Mouse (Mus musculus): ENCODE measurements around the gene Trmt10c. TPM values are rescaled to one million over a fixed set of nuclear protein-coding genes. Genes with fewer than 3 reads are reported as not detected.

The Trmt10c gene
- 7.1 and 8.5 TPM in 2 replicates for polyA plus RNA-seq (2011; ENCODE audit: insufficient read depth, insufficient read length, low replicate concordance, missing spikeins)

DNA sequence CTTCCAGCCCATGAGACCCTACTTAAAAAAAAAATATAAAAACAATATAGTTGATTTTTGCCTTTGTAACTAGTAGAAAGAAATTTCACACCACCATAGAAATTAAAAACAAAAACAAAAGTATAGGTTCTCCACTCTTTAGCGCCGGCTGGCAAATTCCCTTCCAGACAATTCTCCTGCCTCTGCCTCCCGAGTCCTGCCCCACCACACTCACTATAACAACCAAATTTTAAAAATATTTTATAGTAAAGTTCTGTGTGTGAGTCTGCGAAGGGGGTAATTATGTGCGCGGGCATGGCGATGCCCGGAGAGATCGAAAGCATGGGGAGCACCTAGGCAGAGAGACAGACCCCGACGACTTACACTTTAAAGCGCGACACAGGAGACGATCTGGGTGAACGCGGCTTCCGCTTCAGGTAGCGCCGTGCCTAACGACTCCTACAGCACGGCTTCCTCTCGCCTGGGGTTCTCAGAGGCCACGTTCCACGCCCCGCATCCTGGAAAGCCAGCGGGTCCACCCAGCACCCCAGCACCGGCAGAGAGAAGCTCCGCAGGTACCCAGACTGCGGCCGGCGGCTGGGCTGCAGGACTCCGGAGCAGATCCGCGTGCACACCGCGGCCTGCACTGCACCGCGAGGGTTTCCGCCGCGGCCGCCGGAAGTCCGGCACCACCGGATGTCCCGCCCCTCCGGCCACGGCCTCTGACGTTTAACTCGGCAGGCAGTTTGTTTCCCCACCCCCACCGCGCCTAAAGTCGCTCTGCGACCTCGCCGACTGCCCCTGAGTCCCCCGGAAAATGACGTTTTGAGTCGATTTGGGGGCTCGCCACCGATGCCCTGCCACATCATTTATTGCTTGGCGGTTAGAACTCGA lies at the start of gene Trmt10c:
Gene Trmt10c, minus strand, starts transcription at position 682 of the 873 bp plus-strand sequence.
- Histone ChIP-seq H3K4me1 (ENCODE audit: control insufficient read depth, insufficient read depth, low read length) (peaks cover 1% of the 10 kb centered on the region; the same call in 1 of the 2 replicates), H3K4me3 (replicated peaks; ENCODE audit: control insufficient read depth, low read depth, low read length) (peak within 1 kb of the TSS; percentile 90), H3K27ac (ENCODE audit: control insufficient read depth, insufficient read depth, low read depth, low read length, poor library complexity) (peak within 1 kb of the TSS; percentile 84)
- WGBS = under 1% methylated on average over 63 of the region's 63 CpGs
- peak; percentile 54; the same call in 1 of the 2 replicates for TF ChIP-seq POLR2A (IDR thresholded peaks at IDR 0.05; ENCODE audit: borderline replicate concordance, control insufficient read depth, low read depth, low read length)
- TF ChIP-seq CTCF (IDR thresholded peaks at IDR 0.05; ENCODE audit: control insufficient read depth, insufficient read depth, low read length) = no peak

DNA sequence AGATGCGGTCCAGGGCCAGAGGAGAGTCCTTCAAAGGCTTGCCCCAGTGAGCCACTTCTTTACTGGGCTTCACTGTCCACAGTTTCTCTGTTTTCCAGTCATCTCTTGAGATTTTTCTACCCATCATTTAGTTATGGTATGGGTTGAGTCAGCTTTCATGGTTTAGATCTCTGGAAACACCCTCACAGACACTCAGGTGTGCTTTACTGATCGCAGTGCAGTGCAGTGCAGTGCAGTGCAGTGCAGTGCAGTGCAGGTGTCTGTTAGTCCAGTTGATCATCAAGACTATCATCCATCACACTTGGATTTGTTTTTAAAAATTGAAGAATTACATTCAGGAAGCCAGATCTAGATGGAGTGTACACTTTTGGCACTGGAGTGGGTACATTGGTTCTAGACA lies 48.7 kb upstream of the Trmt10c start:
- no peak overlapping the region for H3K27ac ChIP-seq (ENCODE audit: control insufficient read depth, insufficient read depth, low read depth, low read length, poor library complexity)

DNA sequence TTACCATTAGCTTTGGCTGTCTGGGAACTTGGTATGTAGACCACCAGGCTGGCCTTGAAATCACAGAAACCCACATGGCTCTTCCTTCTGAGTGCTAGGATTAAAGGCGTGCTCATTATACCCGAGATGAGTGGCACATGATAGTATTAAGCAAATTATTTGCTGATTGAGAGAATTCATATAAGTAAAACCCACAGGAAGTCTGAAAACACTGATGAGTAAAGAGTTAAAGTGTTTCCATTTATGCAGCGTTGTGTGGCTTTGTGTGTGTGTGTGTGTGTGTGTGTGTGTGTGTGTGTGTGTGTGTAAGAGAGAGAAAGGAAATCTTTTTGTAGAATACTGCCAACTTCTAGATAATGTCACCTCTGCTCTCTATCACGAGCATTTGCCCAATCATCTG lies 44.1 kb upstream of the Trmt10c start:
- 63% methylated on average over 4 of the region's 4 CpGs for WGBS
- no peak overlapping the region for H3K4me3 ChIP-seq (replicated peaks; ENCODE audit: control insufficient read depth, low read depth, low read length)
- H3K4me1 ChIP-seq (ENCODE audit: control insufficient read depth, insufficient read depth, low read length) = no peaks in the 10 kb centered on the region
- TF ChIP-seq CTCF (IDR thresholded peaks at IDR 0.05; ENCODE audit: control insufficient read depth, insufficient read depth, low read length) = no peak
- TF ChIP-seq POLR2A (IDR thresholded peaks at IDR 0.05; ENCODE audit: borderline replicate concordance, control insufficient read depth, low read depth, low read length) = no peak
- H3K27ac ChIP-seq (ENCODE audit: control insufficient read depth, insufficient read depth, low read depth, low read length, poor library complexity) = no peak overlapping the region

More for the DNA sequence above, 48.7 kb upstream of the Trmt10c start:
- no peak for TF ChIP-seq CTCF (IDR thresholded peaks at IDR 0.05; ENCODE audit: control insufficient read depth, insufficient read depth, low read length)
- no peak for TF ChIP-seq POLR2A (IDR thresholded peaks at IDR 0.05; ENCODE audit: borderline replicate concordance, control insufficient read depth, low read depth, low read length)
- 92% methylated on average over 2 of the region's 2 CpGs for WGBS
- no peak overlapping the region for H3K4me3 ChIP-seq (replicated peaks; ENCODE audit: control insufficient read depth, low read depth, low read length)
- H3K4me1 ChIP-seq (ENCODE audit: control insufficient read depth, insufficient read depth, low read length) = no peaks in the 10 kb centered on the region

DNA sequence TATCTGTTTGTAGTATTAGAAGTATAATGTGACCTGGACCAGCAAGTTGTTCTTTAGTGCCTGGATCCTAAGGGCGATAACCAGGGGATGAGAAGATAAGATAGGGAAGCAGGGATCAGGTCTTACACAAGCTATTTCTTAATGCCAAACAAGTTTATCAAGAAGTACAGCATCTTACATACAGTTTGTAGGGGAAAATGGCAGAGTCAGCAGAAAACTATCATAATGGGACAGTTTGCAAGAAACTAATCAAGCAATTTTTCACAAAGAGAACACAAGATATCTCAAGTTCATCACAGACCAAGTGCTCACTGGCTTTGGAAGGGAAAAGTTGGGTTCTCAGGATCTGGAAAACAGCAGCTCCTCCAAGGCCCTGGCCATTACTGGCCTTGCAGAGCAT lies 41.8 kb upstream of the Trmt10c start:
- no peak overlapping the region for H3K27ac ChIP-seq (ENCODE audit: control insufficient read depth, insufficient read depth, low read depth, low read length, poor library complexity)
- no peaks in the 10 kb centered on the region; the same call in 1 of the 2 replicates for H3K4me1 ChIP-seq (ENCODE audit: control insufficient read depth, insufficient read depth, low read length)
- no peak overlapping the region for H3K4me3 ChIP-seq (replicated peaks; ENCODE audit: control insufficient read depth, low read depth, low read length)
- TF ChIP-seq CTCF (IDR thresholded peaks at IDR 0.05; ENCODE audit: control insufficient read depth, insufficient read depth, low read length) (no peak), POLR2A (IDR thresholded peaks at IDR 0.05; ENCODE audit: borderline replicate concordance, control insufficient read depth, low read depth, low read length) (no peak)
- 82% methylated on average over 1 of the region's 1 CpGs for WGBS

DNA sequence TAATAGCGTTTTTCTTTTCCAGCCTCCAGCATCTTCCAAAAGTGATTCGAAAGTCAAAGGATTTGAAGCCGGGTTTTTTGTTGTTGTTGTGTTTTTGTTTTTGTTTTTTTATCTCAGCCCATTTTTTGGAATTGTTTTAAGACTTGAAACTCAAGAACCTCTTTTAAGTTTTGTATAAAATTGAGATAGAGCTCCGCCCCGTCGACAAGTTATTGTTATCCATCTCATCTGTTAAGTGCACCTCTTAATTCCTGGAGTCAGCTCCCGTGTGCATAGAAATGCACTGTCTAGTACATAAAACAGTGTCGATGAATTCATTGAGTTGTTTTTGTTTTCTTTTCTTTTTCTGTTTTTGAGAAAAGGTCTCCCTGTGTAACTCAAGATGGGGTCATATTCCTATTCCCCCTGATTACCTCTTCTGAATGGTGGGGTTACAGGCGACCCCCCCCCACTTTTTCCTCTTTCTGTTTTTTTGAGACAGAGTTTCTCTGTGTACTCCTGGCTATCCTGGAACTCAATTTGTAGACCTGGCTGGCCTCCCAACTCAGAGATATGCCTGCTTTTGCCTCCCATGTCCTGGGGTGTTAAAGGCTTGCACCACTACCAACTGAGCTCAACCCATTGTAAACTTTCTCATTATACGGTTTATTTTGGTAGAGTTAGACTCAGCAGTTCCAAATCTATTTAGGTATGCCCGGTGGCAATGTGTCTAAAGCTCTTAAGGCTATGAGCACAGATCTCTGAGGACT lies 38.7 kb upstream of the Trmt10c start:
- Histone ChIP-seq H3K4me3 (replicated peaks; ENCODE audit: control insufficient read depth, low read depth, low read length) (peak overlapping the region; percentile 98), H3K27ac (ENCODE audit: control insufficient read depth, insufficient read depth, low read depth, low read length, poor library complexity) (peak overlapping the region; percentile 95), H3K4me1 (ENCODE audit: control insufficient read depth, insufficient read depth, low read length) (peaks cover 2% of the 10 kb centered on the region; the same call in 1 of the 2 replicates)
- whole genome bisulfite sequencing = 9% methylated on average over 11 of the region's 11 CpGs
- TF ChIP-seq POLR2A (IDR thresholded peaks at IDR 0.05; ENCODE audit: borderline replicate concordance, control insufficient read depth, low read depth, low read length) (no peak), CTCF (IDR thresholded peaks at IDR 0.05; ENCODE audit: control insufficient read depth, insufficient read depth, low read length) (no peak)

DNA sequence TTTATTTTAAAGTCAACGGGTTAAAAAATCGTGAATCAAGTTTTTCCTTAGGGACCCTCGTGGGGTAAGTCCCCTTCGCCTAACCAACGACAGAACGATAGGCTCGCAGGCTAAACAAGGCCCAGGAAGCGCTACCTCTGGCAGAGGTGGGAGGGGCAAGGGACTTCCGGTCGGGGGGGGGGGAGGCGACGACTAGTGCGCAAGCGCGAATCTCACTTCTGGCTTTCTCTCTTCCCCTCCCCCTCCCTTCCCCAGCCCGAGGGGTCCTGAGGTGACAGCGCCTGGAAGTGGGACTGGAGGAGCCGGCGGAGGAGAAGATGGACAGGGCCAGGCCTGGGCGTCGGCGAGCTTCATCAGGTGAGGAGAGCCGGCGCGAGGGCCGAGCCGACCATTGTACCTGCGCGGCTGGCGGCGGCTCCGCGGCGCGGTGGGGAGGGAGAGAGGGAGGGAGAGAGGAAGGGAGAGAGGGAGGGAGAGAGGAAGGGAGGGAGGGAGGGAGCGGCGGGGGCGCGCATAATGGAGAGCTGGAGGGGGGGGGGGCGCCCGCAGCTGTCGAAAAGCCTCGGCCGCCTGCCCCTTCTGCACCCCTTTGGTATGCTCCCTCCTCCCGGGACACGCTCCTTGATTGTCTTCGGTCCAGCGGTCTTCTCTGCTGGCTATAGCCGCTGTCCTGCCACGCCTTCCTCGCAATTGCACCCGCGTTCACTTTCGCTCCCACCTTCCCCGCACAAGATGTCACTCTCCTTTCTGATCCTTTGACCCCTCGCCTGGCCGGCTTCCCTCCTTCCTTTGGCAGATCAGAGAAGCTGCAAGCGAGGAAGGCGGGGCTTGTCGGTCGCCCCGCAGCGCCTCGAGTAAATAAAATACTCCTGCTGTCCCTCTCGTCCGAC lies 37.8 kb upstream of the Trmt10c start:
- under 1% methylated on average over 60 of the region's 66 CpGs for WGBS
- Histone ChIP-seq H3K4me1 (ENCODE audit: control insufficient read depth, insufficient read depth, low read length) (peaks cover 2% of the 10 kb centered on the region; the same call in 1 of the 2 replicates), H3K27ac (ENCODE audit: control insufficient read depth, insufficient read depth, low read depth, low read length, poor library complexity) (peak overlapping the region; percentile 95), H3K4me3 (replicated peaks; ENCODE audit: control insufficient read depth, low read depth, low read length) (peak overlapping the region; percentile 98)
- TF ChIP-seq POLR2A (IDR thresholded peaks at IDR 0.05; ENCODE audit: borderline replicate concordance, control insufficient read depth, low read depth, low read length) (peak; percentile 59; the same call in 1 of the 2 replicates), CTCF (IDR thresholded peaks at IDR 0.05; ENCODE audit: control insufficient read depth, insufficient read depth, low read length) (no peak)

DNA sequence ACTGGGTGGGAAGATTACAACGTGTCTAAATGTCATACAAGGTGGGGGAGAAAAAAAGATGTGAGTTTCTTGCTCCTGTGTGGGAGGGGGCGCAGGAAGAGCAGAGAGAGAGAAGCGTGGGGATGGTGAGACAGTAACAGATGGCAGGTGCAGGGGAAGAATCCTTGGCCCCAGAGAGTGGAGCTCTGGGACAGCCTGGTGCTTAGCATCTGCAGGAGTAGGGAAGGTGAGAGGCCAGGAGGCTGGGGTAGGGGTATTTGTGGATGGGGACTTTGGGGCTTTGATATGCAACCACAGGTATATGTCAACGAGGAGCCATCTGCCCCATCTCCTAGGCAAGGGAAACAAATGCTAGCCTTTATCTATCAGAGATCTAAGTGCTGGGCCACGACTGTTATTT lies 36.9 kb upstream of the Trmt10c start:
- 66% methylated on average over 5 of the region's 5 CpGs for WGBS
- TF ChIP-seq CTCF (IDR thresholded peaks at IDR 0.05; ENCODE audit: control insufficient read depth, insufficient read depth, low read length) = no peak
- no peak for TF ChIP-seq POLR2A (IDR thresholded peaks at IDR 0.05; ENCODE audit: borderline replicate concordance, control insufficient read depth, low read depth, low read length)
- Histone ChIP-seq H3K4me1 (ENCODE audit: control insufficient read depth, insufficient read depth, low read length) (peaks cover 2% of the 10 kb centered on the region; the same call in 1 of the 2 replicates), H3K27ac (ENCODE audit: control insufficient read depth, insufficient read depth, low read depth, low read length, poor library complexity) (peak overlapping the region; percentile 9; the same call in 1 of the 2 replicates), H3K4me3 (replicated peaks; ENCODE audit: control insufficient read depth, low read depth, low read length) (no peak overlapping the region)
